Mouse (Mus musculus): ENCODE measurements at regions not wholly inside any gene's neighbourhood (a gene's known extent, or its start where the extent isn't known, plus 50 kb on each side); places are given as distances from the start of the nearest gene placed in this dataset.

DNA sequence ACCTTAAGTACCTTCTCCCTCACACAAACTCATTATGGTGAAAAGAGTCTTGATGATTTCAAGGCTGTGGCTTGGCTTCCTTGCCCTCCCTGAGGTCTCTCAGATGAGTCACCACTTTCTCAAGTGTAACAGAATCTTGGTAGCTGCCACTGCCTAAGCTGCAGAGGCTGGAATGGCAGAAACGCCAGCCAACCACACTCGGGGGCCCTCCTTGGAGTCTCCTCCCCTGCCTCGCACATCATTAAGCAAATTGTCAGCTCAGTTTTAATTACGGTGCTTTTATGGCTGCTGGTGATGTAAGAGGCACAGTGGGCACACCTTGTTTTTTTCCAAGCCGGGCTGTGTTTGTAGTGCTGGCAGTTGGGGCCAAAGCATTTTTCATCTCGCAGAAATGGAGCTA is 306.9 kb upstream of the 4930412O13Rik start:
- no peak for ATAC-seq (ENCODE audit: extremely low read depth, insufficient number of reproducible peaks, low FRiP score, poor library complexity, severe bottlenecking)

DNA sequence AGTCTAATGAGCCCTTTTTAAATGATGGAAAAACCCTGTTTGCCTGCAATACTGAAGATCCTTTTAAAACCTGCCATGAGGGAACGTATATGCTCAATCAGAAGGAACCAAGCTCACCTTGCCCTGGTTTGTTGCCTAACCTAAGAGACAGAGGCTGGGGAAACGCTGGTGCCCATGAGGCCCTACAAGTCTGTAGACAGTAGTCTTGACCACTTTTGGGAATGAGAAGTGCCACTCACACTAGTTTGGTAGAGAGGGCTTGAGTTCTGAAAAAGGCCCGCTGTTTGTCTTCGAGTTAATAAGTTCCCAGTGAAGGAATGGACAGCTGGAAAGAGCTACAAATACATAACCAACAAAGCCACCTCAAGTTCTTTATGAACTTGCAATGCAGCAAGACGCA is 306.4 kb upstream of the 4930412O13Rik start:
- ATAC-seq (ENCODE audit: extremely low read depth, insufficient number of reproducible peaks, low FRiP score, poor library complexity, severe bottlenecking): no peak

DNA sequence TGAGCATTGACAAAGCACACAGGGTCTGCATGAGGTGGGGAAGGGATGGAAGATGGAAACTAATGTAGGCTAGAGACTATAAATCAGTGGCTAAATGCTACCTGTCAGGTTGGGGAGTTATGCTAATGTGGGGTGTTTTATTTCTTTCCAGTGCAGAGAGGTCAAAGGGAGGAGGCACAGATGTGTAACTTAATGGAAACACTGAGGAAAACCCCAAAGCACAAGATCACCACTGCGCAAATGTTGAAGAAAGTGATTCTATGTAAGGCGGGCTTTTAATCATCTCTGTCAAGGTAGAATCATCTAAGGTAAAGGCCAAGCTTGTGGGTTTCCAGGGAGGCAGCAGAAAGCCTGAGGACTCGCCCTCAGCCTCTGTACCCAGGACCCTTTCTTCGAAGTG is 303.2 kb upstream of the 4930412O13Rik start:
- ATAC-seq (ENCODE audit: extremely low read depth, insufficient number of reproducible peaks, low FRiP score, poor library complexity, severe bottlenecking): no peak

DNA sequence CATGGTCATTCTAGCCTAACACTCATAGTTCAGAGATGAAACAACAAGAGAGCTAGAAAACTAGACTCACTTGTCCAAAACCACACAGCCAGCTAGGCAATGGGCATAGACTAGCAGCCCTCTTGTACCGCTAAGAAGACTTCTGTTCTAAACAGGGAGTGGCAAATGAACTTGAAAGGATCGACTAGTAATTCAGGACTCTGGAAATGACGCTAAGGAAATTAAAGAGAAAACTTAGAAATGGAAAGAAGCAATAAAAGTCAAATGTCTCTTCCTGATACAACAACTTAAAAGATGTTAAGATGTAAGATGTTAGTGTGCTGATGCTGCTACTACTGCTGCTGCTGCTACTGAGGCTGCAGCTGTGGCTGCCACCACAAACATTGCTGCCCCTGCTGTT is 293.7 kb upstream of the 4930412O13Rik start:
- no peak for ATAC-seq (ENCODE audit: extremely low read depth, insufficient number of reproducible peaks, low FRiP score, poor library complexity, severe bottlenecking)

DNA sequence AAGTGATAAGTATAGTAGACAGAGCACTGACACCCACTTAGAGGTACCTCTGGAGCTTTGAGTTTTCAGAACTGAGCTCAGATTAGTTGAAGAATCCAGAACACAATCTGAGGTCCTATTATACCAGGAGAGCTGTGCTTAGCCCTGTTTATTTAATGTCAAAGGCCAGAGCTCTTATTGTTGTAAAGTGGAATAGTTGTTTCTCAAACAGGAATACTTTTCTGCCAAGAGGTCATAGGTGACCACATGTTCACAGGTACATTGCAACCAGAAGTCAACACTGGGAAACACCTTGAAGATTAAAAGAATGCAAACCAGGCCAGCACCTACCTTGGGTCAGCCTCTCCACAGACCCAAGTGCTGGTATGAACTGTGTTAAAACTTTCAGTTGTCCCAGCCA is 291.9 kb upstream of the 4930412O13Rik start:
- ATAC-seq (ENCODE audit: extremely low read depth, insufficient number of reproducible peaks, low FRiP score, poor library complexity, severe bottlenecking): no peak

DNA sequence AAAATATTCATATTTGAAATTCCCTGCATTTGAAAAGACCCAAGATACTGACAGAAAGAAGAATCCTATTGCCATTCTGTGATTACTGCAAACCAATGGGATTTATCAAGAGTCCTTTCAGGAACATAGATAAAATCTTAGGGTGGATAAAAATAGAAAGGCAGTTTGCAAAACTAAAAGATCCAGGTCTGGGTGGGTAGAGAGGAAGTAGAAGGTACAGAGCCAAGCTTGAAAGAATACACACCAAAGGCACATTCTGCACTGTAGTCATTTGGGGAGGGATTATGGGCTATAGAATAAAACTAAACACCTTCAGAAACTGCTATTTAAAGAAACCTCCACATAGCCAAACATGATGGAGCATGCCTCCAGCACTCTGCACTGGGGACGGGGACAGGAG is 288.5 kb upstream of the 4930412O13Rik start:
- no peak for ATAC-seq (ENCODE audit: extremely low read depth, insufficient number of reproducible peaks, low FRiP score, poor library complexity, severe bottlenecking)

DNA sequence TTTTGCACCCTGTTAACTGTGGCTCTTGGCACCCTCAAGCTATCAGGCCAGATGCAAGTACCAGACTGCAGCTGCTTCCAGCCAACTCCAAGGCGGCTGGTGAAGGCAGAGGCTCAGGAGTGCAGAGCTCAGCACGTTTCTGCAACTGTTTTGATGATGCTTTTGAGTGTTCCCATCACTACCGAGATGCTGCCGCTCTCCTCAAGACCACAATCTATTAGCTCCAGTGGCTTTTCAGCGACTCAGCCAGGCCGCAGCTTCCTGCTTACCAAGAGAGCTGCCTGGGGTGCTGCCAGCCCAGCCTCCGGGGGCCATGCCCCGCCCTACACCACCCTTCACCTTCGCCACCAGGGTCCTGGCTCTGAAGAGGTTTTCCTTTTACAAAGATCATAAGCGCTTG is 287.1 kb upstream of the 4930412O13Rik start:
- ATAC-seq (ENCODE audit: extremely low read depth, insufficient number of reproducible peaks, low FRiP score, poor library complexity, severe bottlenecking): peak; percentile 59

DNA sequence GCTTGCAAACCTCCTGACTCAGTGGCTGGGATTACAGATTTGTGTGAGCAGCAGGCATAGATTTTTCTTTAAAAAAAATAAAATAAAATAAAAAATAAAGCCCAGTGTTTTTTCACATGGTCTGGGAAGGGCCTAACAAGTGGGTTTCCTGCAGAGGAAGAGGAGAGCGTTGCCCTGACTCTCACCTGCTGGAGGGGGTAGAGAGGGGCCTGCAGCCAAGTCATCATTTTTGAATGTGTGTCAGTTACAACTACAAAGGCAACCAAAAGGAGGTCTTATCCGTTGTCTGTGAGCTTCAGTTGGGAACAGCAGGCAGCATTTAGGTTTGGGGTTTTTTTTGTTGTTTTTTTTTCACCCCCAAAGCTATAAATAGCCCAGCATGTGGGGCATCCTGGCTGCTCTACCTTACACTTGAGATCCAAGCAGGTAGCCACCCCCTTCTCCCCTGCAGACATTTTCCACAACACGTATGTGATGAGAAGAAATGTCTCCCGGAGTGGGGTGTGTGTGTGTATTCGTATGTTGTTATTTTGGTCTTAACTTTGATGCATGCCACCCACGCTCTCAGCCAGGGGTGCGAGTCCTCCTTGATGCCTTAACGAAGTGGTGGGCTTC is 285.7 kb upstream of the 4930412O13Rik start:
- ATAC-seq (ENCODE audit: extremely low read depth, insufficient number of reproducible peaks, low FRiP score, poor library complexity, severe bottlenecking): no peak

DNA sequence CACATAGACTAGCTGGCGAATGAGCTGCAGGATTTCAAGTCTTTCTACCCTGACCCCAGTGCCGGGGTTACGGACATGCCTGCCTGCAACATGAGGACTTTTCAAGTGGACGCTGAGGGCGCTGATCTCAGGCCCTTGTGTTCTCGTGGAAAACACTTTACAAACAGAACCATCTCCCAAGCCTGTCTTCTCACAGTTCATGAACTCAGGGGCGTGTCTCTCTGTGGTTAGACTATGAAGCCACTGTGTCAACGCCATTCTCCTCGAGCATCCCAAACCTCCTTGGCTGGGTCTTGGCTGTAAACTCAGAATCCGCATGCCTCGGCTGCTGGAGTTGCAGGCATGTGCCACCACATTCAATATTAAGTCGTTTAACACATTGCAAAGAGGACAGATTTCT is 284.9 kb upstream of the 4930412O13Rik start:
- no peak for ATAC-seq (ENCODE audit: extremely low read depth, insufficient number of reproducible peaks, low FRiP score, poor library complexity, severe bottlenecking)

DNA sequence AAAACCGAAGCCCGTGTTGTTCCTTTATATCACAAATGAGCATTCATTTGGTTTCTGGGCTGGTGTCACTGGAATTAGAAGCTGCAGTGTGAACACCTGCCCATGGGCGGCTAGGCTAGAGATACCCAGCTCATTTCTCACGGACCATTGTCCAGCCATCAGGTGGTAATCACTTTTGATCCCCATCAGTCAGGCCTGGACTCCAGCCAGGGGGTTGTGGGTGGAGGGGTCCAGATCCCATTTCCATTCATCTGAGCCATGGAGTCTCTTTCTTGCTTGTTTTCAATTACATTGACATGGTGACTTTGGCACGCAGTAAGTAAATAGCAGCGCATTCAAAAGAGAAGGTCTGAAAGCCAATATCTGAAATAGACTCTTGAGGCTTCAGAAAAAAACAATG is 276.1 kb upstream of the 4930412O13Rik start:
- no peak for ATAC-seq (ENCODE audit: extremely low read depth, insufficient number of reproducible peaks, low FRiP score, poor library complexity, severe bottlenecking)

DNA sequence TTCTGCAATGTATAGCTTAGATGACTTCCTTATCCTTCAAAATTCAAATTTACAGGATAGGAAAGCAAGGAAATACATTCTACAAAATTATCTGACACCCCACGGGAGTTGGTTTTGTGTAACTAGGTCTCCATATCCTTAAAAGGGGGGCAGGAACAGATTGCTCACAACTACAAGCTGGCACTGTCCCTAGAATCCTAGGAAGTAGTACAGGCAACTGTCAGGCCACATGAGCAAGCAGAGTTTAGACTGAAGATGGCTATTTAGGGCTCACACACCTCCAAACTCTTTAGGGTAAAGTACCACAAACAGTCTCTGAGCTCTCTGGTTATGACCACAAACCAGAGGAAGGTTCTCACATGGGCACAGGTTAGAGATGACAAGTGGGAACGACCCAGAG is 273.5 kb upstream of the 4930412O13Rik start:
- ATAC-seq (ENCODE audit: extremely low read depth, insufficient number of reproducible peaks, low FRiP score, poor library complexity, severe bottlenecking): no peak

DNA sequence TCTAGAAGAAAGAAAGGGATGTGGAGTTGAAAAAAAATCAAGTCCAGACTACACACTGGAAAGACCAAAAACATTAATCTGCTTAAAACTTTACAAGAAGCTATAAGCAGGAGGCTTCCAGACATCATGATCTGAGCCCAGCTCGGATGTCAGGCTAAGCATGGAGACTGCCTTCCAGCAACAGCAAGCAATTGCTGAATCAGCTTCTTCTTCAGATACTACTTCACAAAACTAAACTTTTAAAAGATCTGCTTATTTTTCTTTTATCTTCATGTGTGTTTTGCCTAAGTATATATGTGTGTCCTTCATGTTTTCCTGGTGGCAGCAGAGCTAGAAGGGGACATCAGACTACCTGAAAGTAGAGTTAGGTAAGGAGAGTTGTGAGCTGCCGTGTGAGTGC is 266.6 kb upstream of the 4930412O13Rik start:
- ATAC-seq (ENCODE audit: extremely low read depth, insufficient number of reproducible peaks, low FRiP score, poor library complexity, severe bottlenecking): no peak

DNA sequence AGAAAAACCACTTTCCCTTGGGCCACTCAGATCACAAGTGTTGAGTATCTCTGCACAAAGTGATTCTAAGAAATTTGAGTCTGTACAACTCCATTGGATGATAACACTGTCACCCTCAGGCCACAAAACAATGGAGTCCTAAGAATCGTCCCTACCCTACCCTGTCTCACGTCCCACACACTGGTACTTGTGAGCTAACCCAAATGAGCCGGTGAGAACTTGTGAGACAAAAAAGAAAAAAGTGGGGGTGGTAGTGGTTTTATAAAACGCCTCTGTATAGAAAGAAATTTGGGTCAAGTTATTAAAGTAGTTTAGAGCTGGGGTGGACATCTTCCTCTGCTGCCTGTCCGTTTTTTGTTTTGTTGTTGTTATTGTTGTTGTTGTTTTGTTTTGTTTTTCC is 264.8 kb upstream of the 4930412O13Rik start:
- no peak for ATAC-seq (ENCODE audit: extremely low read depth, insufficient number of reproducible peaks, low FRiP score, poor library complexity, severe bottlenecking)

DNA sequence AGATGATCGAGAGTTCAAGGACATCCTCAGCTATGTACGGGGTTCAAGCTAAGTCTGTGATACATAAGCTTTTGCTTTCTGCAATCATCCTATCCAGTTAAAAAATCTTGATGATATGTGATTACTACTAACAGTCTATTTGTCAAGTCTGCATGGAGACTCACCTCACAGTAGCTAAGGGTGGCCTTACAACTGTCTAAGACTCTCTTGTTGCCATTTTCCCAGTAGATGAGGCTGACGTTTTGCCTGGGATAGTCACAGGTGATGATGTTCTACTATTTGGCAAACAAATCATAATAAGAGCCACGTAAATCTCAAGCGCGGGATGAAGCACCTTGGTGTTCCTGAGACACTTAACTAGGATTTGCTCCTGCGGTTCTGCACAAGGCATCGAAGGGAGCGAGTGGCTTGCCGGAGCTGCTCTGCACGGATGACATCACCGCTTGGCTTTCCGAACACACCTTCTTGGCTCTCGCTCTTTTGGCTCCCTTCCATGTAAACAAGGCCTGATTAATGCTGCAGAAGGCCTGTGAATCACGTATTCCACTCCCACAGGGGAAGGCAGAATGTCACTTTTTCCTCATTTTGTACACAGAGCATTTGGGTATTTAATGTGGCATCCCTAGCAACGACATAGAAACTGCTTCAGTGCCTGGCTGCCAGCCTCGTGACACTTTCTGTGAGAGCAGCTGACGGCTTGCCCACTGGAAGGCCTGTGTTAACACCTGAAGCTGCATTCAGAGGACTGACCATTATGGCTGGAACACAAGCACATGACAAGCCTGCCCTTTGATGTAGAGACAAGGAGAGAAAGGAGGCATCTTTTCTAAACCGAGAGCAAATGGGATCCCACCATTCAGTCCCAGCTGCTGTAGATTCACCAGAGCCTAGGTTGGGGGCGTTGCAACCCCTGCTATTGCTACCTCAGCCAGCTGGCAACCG is 260.5 kb upstream of the 4930412O13Rik start:
- no peak for ATAC-seq (ENCODE audit: extremely low read depth, insufficient number of reproducible peaks, low FRiP score, poor library complexity, severe bottlenecking)

DNA sequence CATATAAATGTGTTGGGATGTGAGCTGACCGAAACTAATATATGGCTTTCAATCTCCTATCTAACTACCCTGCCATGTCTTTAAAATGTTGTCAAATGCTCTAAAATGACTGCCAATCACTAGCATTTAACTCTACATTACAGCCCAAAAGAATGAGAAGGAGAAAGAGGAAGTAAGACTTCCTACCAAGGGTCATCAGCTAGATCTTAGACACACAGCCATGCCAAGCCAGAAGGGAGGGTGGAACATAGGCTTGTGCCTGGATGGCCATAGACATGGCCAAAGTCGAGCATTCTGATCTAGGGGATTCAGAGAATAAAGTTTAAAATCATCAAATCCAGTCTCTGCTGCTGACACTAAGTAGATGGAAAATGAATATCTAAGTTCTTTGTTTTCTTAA is 257.4 kb upstream of the 4930412O13Rik start:
- no peak for ATAC-seq (ENCODE audit: extremely low read depth, insufficient number of reproducible peaks, low FRiP score, poor library complexity, severe bottlenecking)

DNA sequence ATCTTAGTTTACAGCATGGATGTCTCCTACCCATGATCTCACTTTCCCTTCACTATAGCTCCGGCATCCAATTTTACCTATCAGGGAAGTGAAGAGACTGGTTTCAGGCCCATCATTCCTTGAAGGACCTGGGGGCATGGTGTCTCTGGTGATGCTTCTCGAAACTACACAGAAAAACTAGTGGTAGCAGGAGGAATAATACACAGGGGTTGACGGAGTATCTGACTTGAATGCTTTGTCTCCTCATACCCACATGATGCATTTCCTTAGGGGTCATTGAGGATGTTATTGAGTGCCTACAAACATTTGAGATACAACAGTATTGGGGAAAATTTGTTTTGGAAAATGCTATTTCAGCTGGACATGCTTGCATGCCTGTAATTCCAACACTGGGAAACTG is 253.0 kb upstream of the 4930412O13Rik start:
- no peak for ATAC-seq (ENCODE audit: extremely low read depth, insufficient number of reproducible peaks, low FRiP score, poor library complexity, severe bottlenecking)

DNA sequence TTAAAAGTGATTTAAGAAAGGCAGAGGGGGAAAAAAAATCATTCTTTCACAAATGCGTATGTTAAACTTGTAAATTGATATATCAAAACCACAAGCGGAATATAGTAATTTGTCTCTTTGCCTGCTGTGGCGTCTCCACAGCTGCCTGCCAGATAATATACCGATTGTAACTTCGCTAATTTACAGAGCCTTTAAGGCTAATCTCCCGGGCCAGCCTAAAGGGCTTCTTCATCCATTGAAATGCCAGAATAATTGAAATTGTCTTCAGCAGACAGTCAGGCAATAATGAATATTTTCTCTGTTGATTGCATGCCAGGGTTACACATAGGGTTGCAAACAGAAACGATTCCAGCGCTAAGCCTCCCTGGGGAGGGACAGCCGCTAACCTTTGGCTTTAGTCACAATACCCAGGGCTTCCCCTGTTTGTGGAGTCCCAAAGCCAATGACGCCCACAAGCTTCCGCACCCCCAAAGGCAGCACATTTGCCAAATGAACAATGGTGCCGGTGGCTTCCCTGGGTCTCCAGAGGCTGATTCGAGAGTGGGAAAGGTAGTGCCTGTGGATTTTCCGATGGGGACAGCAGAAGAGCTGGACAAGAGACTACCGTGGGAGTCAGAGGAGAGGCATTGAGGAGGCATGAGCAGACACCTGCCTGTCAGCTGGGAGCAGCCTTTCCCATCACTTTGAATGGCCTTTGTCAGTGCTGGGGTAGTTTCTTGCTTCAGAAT is 248.2 kb upstream of the 4930412O13Rik start:
- no peak for ATAC-seq (ENCODE audit: extremely low read depth, insufficient number of reproducible peaks, low FRiP score, poor library complexity, severe bottlenecking)

DNA sequence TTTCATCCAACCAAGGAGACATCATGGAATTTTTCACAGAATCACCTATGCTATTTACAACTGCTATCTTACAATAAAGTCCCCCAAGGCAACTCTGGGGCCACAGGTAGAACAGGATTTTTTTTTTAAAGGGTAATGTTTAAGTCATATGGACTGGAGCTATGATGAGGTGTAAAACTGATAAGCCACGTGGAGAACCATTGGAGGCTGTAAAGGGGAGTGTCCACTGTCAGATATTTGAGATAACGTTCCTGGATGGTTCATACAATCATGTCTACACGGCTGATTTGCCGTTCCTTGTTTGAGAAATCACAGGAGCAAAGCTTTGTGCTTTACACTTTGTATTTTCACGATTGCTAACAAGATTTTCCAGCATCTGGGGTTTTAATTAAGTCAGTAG is 241.8 kb upstream of the 4930412O13Rik start:
- ATAC-seq (ENCODE audit: extremely low read depth, insufficient number of reproducible peaks, low FRiP score, poor library complexity, severe bottlenecking): no peak

DNA sequence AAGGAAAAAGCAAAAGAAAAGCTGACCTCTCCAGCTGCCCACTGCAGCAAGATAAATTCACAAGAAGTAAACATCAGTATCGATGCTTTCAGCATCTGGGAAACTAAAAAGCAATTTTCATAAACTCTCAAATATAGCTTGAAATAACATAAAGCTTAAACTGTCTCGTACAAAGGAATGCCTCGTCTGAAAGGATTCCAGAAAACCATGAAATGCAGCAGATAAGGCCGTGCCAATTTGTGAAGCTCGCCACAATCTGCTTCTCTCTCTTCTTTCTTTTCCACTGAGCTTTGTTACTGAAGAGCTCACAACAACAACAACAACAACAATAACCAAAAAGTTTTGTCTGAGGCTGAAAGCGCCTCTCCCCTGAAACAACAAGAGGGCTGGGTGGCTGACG is 239.4 kb upstream of the 4930412O13Rik start:
- no peak for ATAC-seq (ENCODE audit: extremely low read depth, insufficient number of reproducible peaks, low FRiP score, poor library complexity, severe bottlenecking)

DNA sequence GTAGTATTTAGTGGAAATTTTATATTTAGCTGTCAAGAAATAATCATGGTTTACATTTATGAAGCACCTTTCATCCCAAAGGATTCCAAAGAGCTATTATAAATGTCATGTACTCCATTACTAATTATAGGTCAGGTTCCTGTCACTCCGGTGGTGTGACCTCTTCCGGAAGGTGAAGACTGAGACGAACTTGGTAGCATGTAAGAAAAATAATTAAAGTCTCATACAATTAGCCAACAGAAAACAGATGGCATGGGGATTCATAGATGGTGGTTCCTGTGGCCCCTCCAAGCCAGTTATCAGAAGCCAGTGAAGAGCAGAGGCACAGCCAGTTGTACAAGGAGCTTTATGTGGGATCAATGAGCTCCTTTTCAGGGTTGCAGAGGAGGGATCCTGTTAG is 238.6 kb upstream of the 4930412O13Rik start:
- no peak for ATAC-seq (ENCODE audit: extremely low read depth, insufficient number of reproducible peaks, low FRiP score, poor library complexity, severe bottlenecking)
